Mouse (Mus musculus): ENCODE measurements around the gene Fbxl16.

Gene Fbxl16

GRCm38 (mm10) chr17:25808789-25809605 lies at the start of gene Fbxl16:
Fbxl16 (plus strand) TSS chr17:25809085.
- DNase-seq, result peak; percentile 66

GRCm38 (mm10) chr17:25760148-25760547 lies 48.7 kb upstream of the Fbxl16 start:
- DNase-seq, result no peak

DNA sequence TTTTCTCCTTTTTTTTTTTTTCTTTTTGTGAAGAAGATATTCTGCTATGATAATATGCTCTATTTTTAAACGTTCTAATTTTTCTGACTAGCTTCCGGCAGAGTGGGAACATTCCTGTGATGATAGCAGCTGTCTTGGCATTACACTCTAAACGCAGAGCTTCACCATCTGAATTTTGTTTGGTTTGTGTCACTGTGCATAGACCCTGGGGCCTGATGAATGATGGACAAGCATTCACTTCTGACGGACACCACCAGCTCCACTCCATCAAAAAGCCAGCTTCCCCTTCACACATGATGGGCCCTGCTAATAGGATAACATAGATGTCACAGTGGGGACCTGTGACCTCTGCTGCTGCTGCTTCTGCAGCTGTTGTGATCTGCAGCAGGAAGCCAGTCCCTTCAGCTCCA lies 47.3 kb upstream of the Fbxl16 start:
- no peak for DNase-seq

GRCm38 (mm10) chr17:25762591-25762990 lies 46.3 kb upstream of the Fbxl16 start:
- no peak for DNase-seq

DNA sequence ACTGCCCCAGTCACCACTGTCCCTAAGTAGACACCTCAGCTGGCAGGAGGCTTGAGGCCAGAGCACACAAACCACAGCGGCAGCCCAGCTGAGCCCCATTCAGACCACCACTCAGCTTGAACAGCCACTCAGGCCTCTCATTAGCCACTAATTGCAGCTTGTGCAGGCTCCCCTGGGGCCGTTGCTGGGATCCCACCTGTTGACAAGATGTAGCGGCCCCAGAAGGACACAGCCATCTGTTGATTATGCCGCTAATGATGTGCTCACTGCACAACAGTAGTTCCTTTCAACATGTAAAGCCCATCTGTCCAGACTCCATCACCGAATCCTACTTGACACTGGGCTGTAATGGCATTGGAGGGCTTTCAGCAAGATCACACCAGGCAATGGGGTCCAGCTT lies 43.0 kb upstream of the Fbxl16 start:
- no peak for DNase-seq

- DNase-seq, result no peak
Observed at GRCm38 (mm10) chr17:25769331-25769730, 39.6 kb upstream of the Fbxl16 start.

GRCm38 (mm10) chr17:25773549-25774120 lies 35.2 kb upstream of the Fbxl16 start, which contains the start of gene Narfl:
Narfl (plus strand) TSS chr17:25773776.
- DNase-seq, result peak; percentile 99

DNA sequence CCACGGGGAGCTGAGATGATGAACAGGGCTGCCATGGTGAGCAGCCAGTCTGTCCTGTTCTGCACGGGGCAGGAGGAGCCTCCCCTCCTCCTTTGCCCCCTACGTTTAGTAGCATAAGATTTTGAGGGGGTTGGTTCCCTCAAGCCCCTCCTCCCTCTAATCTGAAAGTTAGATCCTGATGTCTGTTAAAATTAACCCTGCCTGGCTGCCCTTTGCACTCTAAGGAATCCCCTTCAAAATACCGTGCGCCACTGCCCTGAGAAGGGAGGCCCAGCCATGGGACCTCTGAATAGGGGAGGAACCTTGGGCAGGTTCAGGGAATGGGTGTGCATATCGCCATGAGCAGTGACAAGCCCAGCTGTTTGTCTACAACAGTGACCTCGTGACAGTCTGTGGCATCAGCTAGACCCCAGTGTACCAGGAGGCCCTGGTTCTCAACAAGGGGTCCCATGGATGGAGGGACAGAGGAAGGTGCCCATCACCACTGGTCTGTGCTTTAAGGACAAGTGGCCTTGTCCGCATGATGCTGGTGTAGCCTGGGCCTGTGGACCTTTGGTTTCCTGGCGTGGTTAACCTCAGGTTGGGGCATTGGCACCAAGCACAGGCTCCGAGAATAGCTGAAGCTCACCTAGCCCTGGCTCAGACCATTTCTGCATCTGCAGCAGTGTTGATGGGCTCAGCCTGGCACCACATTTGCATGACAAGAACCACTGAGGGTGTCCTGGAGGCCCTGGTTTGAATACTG lies 33.4 kb upstream of the Fbxl16 start:
- no peak for DNase-seq

DNA sequence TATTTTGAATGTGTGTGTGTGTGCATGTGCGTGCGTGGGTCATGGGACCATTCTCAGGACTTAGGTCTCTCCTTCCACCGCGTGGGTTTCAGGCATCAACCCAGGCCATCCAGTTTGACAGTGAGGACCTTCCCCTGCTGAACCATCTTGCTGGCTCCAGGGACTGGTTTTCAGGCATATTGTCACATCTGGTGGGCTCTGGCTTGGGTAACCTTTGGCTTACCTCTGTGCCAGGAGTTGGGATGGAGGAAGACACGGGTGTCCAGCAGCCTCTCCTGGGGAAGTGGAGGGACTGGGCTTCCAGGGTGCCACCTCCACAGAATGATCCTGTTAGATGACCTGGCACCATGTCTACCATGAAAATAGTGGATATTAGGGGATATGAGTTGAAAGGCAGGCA lies 30.9 kb upstream of the Fbxl16 start:
- DNase-seq, result no peak

DNA sequence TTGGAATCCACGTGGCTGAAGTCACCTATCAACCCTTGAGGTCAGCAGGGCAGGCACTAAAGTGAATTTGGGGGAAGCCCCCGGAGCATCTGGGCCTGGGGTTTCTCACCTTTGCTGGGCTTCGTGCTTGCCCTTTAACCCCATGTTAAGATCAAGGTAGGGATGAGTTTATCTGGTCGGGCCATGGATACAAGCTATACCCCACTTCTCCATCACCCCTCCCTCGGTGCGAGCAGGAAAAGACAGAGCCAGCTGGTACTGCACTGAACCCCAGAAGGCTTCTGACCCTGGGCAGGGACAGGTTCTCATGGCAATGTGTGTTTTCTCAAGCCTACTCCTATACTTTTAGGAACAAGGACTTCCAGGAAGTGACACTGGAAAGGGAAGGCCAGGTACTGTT lies 27.5 kb upstream of the Fbxl16 start:
- DNase-seq, result no peak

- no peak for DNase-seq
Observed at GRCm38 (mm10) chr17:25783086-25783485, 25.8 kb upstream of the Fbxl16 start.

- no peak for DNase-seq
Observed at GRCm38 (mm10) chr17:25783861-25784574, 24.9 kb upstream of the Fbxl16 start.

GRCm38 (mm10) chr17:25785281-25785745 lies 23.6 kb upstream of the Fbxl16 start, which contains the start of gene Haghl:
Haghl (minus strand) TSS chr17:25785673.
- peak; percentile 97 for DNase-seq

- no peak for DNase-seq
Observed at GRCm38 (mm10) chr17:25786280-25786679, 22.6 kb upstream of the Fbxl16 start, which contains the start of gene Ccdc78. Ccdc78 (plus strand) TSS chr17:25786580.

DNA sequence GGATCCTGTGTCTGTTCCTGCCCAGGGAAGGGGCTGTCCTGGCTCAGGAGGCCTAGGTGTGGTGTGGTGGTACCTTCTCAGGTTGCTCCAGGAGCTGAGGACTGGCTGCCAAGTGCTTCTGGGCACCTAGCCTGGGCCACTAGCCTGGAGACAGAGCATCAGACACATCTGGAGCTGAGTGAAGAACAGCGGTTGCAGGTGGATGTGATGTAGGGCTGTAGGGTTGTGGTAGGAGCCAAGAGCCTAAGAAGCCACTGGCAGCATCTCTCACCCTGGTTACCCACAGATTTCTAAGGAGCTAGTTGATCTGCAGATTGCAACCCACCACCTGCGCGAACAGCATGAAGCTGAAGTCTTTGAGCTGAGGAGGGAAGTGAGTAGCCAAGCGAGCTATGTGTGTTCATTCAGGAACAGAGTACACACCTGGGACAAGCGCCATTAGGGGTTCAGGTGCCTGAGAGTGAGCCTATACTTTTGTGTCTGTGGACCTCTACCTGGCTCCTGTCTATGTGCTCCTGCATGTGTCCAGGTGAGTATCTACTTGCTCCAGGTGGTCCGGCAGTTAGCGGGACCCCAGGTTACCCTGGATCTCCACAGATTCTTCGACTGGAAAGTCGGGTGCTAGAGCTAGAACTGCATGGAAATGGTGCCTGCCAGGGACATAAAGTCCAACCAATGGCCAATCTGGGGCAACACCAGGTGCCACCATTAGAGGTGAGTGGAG lies 21.9 kb upstream of the Fbxl16 start:
- DNase-seq, result no peak

DNA sequence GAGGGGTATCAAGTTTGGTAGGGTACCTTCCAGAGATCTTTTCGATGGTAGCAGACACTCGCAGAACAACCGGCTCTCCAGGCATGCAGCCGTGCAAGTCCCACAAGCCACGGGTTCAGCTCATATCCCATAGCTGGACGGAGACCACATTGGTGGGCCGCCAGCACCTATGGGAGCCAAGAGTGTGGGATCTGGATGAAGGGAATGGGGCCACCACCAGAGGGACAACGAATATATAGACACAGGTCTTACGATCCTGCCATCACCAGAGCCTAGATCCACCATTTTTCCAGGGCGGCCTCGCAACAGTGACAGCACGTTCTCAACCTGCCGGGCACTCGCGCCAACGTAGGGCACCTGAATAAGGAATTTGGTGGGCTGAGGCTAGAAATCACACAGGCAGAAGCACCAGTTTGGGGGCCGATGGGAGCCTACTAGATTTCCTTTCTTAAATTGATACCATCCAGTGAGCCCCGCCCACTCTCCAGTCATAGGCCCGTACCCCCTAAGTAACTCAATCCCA lies 17.5 kb upstream of the Fbxl16 start:
- DNase-seq, result no peak

- peak; percentile 89 for DNase-seq
Observed at GRCm38 (mm10) chr17:25791843-25792527, 16.9 kb upstream of the Fbxl16 start.

GRCm38 (mm10) chr17:25792615-25793014 lies 16.3 kb upstream of the Fbxl16 start, which contains the start of gene Fam173a:
Fam173a (minus strand) TSS chr17:25792901.
- peak; percentile 84 for DNase-seq

- no peak for DNase-seq
Observed at GRCm38 (mm10) chr17:25794197-25794596, 14.7 kb upstream of the Fbxl16 start.

- no peak for DNase-seq
Observed at GRCm38 (mm10) chr17:25794998-25795397, 13.9 kb upstream of the Fbxl16 start.

GRCm38 (mm10) chr17:25795609-25796092 lies 13.2 kb upstream of the Fbxl16 start, which contains the start of gene AC134908.4:
AC134908.4 (minus strand) TSS chr17:25795659.
- DNase-seq, result no peak

Data from lung, postnatal 14 days (tissue).